ENCODE assay signal across 8 mouse cellular contexts in the genomic region with DNA sequence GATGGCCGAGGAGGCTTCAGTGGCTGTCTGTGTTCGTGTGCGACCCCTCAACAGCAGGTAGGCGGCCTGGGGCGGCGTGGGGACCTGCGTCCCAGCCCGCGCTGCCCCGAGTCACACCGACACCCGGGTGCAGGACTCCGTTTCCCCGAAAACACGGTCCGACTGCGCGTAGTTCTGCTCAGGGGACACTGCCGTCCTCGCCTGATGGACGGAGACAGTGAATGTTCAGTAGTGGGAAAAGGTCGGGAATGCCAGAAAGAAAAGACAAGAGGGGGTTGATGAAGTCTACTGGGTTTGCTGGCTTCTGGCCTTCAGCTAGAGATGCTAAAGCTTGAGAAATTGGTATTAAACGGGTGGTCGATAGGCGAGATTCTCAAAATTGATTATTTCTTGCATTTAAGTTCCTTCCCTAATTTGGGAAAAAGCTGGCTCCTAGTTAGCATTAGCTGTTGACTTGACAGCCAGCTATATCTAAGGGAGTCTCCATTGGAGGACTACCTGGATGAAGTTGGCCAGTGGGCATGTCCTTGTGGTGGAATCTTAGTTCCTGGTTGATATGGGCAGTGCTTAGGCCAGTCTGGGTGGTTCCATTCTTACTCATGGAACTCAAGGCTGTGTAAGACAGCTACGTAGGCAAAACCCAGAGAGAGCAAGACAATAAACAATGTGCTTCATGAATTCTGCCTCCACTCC. TPM values are rescaled to one million over a fixed set of nuclear protein-coding genes. Genes with fewer than 3 reads are reported as not detected.
DNase-seq lines count a peak whose midpoint lies in the region; ATAC-seq and TF ChIP-seq lines count a peak whose summit lies in the region.

No protein-coding gene starts in this region.

- no peak for TF ChIP-seq CTCF in Patski (IDR thresholded peaks at IDR 0.05)
- no peak for TF ChIP-seq CTCF in forebrain, postnatal 0 days (IDR thresholded peaks at IDR 0.05; ENCODE audit: low read depth)

- peaks cover 18% of the 10 kb centered on the region for H3K4me1 ChIP-seq in kidney, embryonic 15.5 days
- H3K4me1 ChIP-seq in forebrain, postnatal 0 days (ENCODE audit: insufficient read depth): peaks cover 6% of the 10 kb centered on the region

- peak overlapping the region; percentile 66 for H3K4me2 ChIP-seq in kidney, embryonic 15.5 days
- peak overlapping the region; percentile 81 for H3K4me2 ChIP-seq in forebrain, postnatal 0 days (ENCODE audit: low read depth)

- CTCF ChIA-PET in Patski (lab: Charles Lee): interaction anchor here (1.5 to 2.8 kb wide), 3 partner anchors 9 to 17 kb away, joined by 3 to 13 read pairs (median 6); no protein-coding TSS in a partner anchor

- H3K27ac ChIP-seq in kidney, embryonic 15.5 days: peak overlapping the region; percentile 72
- no peak overlapping the region; the same call in 1 of the 2 replicates for H3K27ac ChIP-seq in forebrain, postnatal 0 days (ENCODE audit: low read depth, low read length)

- H3K4me3 ChIP-seq in kidney, embryonic 15.5 days (replicated peaks): peak overlapping the region; percentile 95
- peak overlapping the region; percentile 90 for H3K4me3 ChIP-seq in forebrain, postnatal 0 days (ENCODE audit: low read depth, low read length)

- POLR2A ChIA-PET in Patski (lab: Charles Lee): interaction anchor here (0.6 to 0.8 kb wide), 2 partner anchors 479 to 980 kb away, joined by 3 read pairs; no protein-coding TSS in a partner anchor

- in situ Hi-C loops in Patski (cut with MboI; ENCODE audit: low pct_unique_long_range_greater_than_20kb): loop anchor here (10.0 kb wide), 1 partner anchor 1898 kb away; the partner anchor contains the start of gene Ppa2

- H3K36me3 ChIP-seq in kidney, embryonic 15.5 days: peaks cover 24% of the 10 kb centered on the region
- H3K36me3 ChIP-seq in forebrain, postnatal 0 days (ENCODE audit: insufficient read depth): no peaks in the 10 kb centered on the region

- ATAC-seq in kidney, embryonic 15.5 days (replicated peaks; ENCODE audit: low FRiP score): peak; percentile 57; the same call in 1 of the 2 replicates
- peak; percentile 64 for ATAC-seq in Patski
- ATAC-seq in forebrain, postnatal 0 days: no peak
- peak; percentile 37 for ATAC-seq in megakaryocyte, adult 5-6 weeks (ENCODE audit: poor library complexity, severe bottlenecking)

- no peaks in the 10 kb centered on the region for H3K27me3 ChIP-seq in kidney, embryonic 15.5 days
- no peaks in the 10 kb centered on the region for H3K27me3 ChIP-seq in Patski
- H3K27me3 ChIP-seq in forebrain, postnatal 0 days (ENCODE audit: insufficient read depth, low read length): no peaks in the 10 kb centered on the region

- H3K9me3 ChIP-seq in kidney, embryonic 15.5 days (replicated peaks): no peaks in the 10 kb centered on the region
- H3K9me3 ChIP-seq in forebrain, postnatal 0 days (ENCODE audit: low read length): no peaks in the 10 kb centered on the region

- WGBS in kidney, embryonic 15.5 days: under 1% methylated on average over 26 of the region's 26 CpGs
- WGBS in forebrain, postnatal 0 days: under 1% methylated on average over 26 of the region's 26 CpGs

- no peak for DNase-seq in kidney, postnatal 4 days
- DNase-seq in Patski (ENCODE audit: low read depth, low spot score): no peak
- no peak for DNase-seq in forebrain, postnatal 0 days
- no peak for DNase-seq in T-cell, adult 2 months (ENCODE audit: low spot score)
- no peak for DNase-seq in ovary, postnatal 36 days (ENCODE audit: low spot score)
- no peak for DNase-seq in cerebellum, postnatal 14 days

- peak overlapping the region; percentile 86 for H3K9ac ChIP-seq in kidney, embryonic 15.5 days
- peak overlapping the region; percentile 43 for H3K9ac ChIP-seq in forebrain, postnatal 0 days

RNA-seq across cellular contexts. Expression of gene Cenpe, which starts 0.5 kb away (rescaled TPM):
- polyA plus RNA-seq in kidney, embryonic 15.5 days (2015; fragmentation: Nextera tagmentation; extraction: Ambion mirVana): 30.8 and 31.3 TPM in 2 replicates
- polyA plus RNA-seq in Patski (2021): 35.6 TPM
- 2.2 and 6.9 TPM in 2 replicates for total RNA-seq in forebrain, postnatal 0 days (2014; rRNA removed)
- polyA plus RNA-seq in forebrain, postnatal 0 days (2015; fragmentation: Nextera tagmentation; extraction: Ambion mirVana): 1.8 and 2.7 TPM in 2 replicates
- total RNA-seq in megakaryocyte, adult 5-6 weeks (2015): 45.5 and 53.2 TPM in 2 replicates
- 82.3 and 85.2 TPM in 2 replicates for total RNA-seq in megakaryocyte, adult 5-6 weeks (2017)
